Mouse (Mus musculus) stomach, embryonic 14.5 days (tissue): Measurements from ENCODE around the gene Zpbp. TPM values are rescaled to one million over a fixed set of nuclear protein-coding genes. Genes with fewer than 3 reads are reported as not detected.
A peak's percentile ranks its signal among the peaks of the same experiment; 100 is the strongest.

Experiments used
- ATAC-seq: fragments of 200-750 bp; cut with Nextera tagmentation; 2 replicates; pipeline ENCODE4 v1.8.0; 2017; ENCODE audit warnings: low read depth, moderate TSS enrichment; ENCODE audit not compliant: insufficient number of reproducible peaks, insufficient read depth, low FRiP score
- H3K27ac ChIP-seq: fragments of 300-500 bp; sonication (generic); 2 replicates; pipeline ENCODE4 v1.5.1; 2014; ENCODE audit warnings: mild to moderate bottlenecking, low read length, moderate library complexity, mixed read lengths
- H3K27me3 ChIP-seq: fragments of 300-500 bp; sonication (generic); 2 replicates; pipeline ENCODE4 v1.6.1; 2014; ENCODE audit warnings: low read length, control low read depth, mixed read lengths; ENCODE audit not compliant: control insufficient read depth, insufficient read depth
- H3K36me3 ChIP-seq: fragments of 300-500 bp; sonication (generic); 2 replicates; pipeline ENCODE4 v1.6.1; 2014; ENCODE audit warnings: mild to moderate bottlenecking, control low read depth, low read length, moderate library complexity, mixed read lengths; ENCODE audit not compliant: control insufficient read depth, insufficient read depth
- H3K4me1 ChIP-seq: fragments of 300-500 bp; sonication (generic); 2 replicates; pipeline ENCODE4 v1.6.1; 2014; ENCODE audit warnings: low read length, control low read depth, mixed read lengths; ENCODE audit not compliant: control insufficient read depth, insufficient read depth
- H3K4me2 ChIP-seq: fragments of 300-500 bp; sonication (generic); replicated peaks from 2 replicates; pipeline ENCODE4 v1.6.1; 2014; ENCODE audit warnings: low read depth, low read length, control low read depth
- H3K4me3 ChIP-seq: fragments of 300-500 bp; sonication (generic); 2 replicates; pipeline ENCODE4 v1.5.1; 2014; ENCODE audit warnings: low read depth, low read length, control low read depth
- H3K9ac ChIP-seq: fragments of 300-500 bp; sonication (generic); replicated peaks from 2 replicates; pipeline ENCODE4 v1.6.1; 2014; ENCODE audit warnings: low read depth, mild to moderate bottlenecking, control low read depth, low read length, moderate library complexity, mixed read lengths
- H3K9me3 ChIP-seq: fragments of 300-500 bp; sonication (generic); 2 replicates; pipeline ENCODE4 v1.6.1; 2016; ENCODE audit warnings: low read depth, low read length, control low read depth; ENCODE audit not compliant: control insufficient read depth
- WGBS: fragments of 180-500 bp; shearing (Covaris S2); extraction: QIAGEN DNeasy Blood & Tissue Kit; methylation state at CpG from one replicate; pipeline ENCODE4 v1.1.7; 2014; 5-methylcytosine and 5-hydroxymethylcytosine counted together
- polyA plus RNA-seq: library from polyadenylated mRNA; unstranded; fragments of >200 nt; fragmentation: Nextera tagmentation; extraction: Ambion mirVana; gene quantifications from 2 replicates; pipeline ENCODE4 v1.2.1, GENCODE M21; 2014

The Zpbp gene
- polyA plus RNA-seq: 1.0 TPM in 2 replicates

GRCm38 (mm10) chr11:11461635-11462560, at the start of gene Zpbp, which contains the start of gene Spata48:
Gene Zpbp (minus strand): TSS chr11:11462408.
Gene Spata48 (plus strand): TSS chr11:11462094.
- peak; percentile 95 for ATAC-seq
- H3K36me3 ChIP-seq: no peaks in the 10 kb centered on the region
- H3K4me3 ChIP-seq: peak within 1 kb of the TSS; percentile 55
- peak within 1 kb of the TSS; percentile 58 for H3K27ac ChIP-seq
- WGBS: 3% methylated on average over 66 of the region's 66 CpGs
- no peaks in the 10 kb centered on the region for H3K9me3 ChIP-seq
- no peaks in the 10 kb centered on the region for H3K27me3 ChIP-seq
- peak within 1 kb of the TSS; percentile 72 for H3K4me2 ChIP-seq
- H3K9ac ChIP-seq: peak within 1 kb of the TSS; percentile 53
- 0 out of 2 replicates have a peak, but pooled peaks cover 3% of the 10 kb centered on the region for H3K4me1 ChIP-seq

GRCm38 (mm10) chr11:11509413-11509812, 47.2 kb upstream of the Zpbp start:
- no peak overlapping the region for H3K27ac ChIP-seq
- no peak overlapping the region for H3K4me2 ChIP-seq
- no peaks in the 10 kb centered on the region for H3K27me3 ChIP-seq
- no peaks in the 10 kb centered on the region for H3K9me3 ChIP-seq
- ATAC-seq: no peak
- no peak overlapping the region for H3K9ac ChIP-seq
- WGBS: 57% methylated on average over 2 of the region's 2 CpGs
- no peaks in the 10 kb centered on the region for H3K4me1 ChIP-seq
- no peak overlapping the region for H3K4me3 ChIP-seq
- no peaks in the 10 kb centered on the region for H3K36me3 ChIP-seq

GRCm38 (mm10) chr11:11506187-11506586, 44.0 kb upstream of the Zpbp start:
- no peak overlapping the region for H3K4me2 ChIP-seq
- H3K9me3 ChIP-seq: no peaks in the 10 kb centered on the region
- ATAC-seq: no peak

GRCm38 (mm10) chr11:11499944-11500343, 37.7 kb upstream of the Zpbp start:
- H3K9me3 ChIP-seq: no peaks in the 10 kb centered on the region
- 22% methylated on average over 10 of the region's 10 CpGs for WGBS

More at GRCm38 (mm10) chr11:11506187-11506586, 44.0 kb upstream of the Zpbp start:
- Histone ChIP-seq H3K4me3 (no peak overlapping the region), H3K36me3 (no peaks in the 10 kb centered on the region), H3K4me1 (no peaks in the 10 kb centered on the region), H3K27ac (no peak overlapping the region), H3K9ac (no peak overlapping the region), H3K27me3 (no peaks in the 10 kb centered on the region)
- WGBS: 71% methylated on average over 2 of the region's 2 CpGs

DNA sequence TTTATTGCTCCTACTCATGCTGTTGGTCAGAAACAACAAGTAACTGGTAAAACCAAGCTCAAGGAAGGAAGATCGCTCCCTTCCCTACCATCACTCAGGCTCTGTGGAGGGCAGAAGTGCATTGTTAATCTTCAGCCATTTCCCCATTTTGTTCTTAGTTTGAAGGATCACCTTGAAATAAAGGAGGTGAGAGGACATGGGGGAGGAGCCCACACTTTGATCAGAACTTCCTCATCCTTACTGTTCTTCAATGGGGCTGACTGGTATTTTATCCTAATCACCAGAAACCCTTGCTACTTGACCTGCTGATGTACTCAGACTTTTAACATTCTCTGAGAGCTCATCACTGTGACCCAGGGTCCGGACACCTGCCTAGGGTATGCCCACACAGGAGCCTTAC, 33.5 kb upstream of the Zpbp start:
- ATAC-seq: no peak
- Histone ChIP-seq H3K9me3 (no peaks in the 10 kb centered on the region), H3K27me3 (no peaks in the 10 kb centered on the region), H3K4me3 (no peak overlapping the region), H3K36me3 (no peaks in the 10 kb centered on the region), H3K9ac (no peak overlapping the region), H3K27ac (no peak overlapping the region), H3K4me1 (no peaks in the 10 kb centered on the region), H3K4me2 (no peak overlapping the region)
- 96% methylated on average over 2 of the region's 2 CpGs for whole genome bisulfite sequencing

More at GRCm38 (mm10) chr11:11499944-11500343, 37.7 kb upstream of the Zpbp start:
- Histone ChIP-seq H3K4me1 (no peaks in the 10 kb centered on the region), H3K4me3 (no peak overlapping the region), H3K27ac (no peak overlapping the region), H3K27me3 (no peaks in the 10 kb centered on the region), H3K9ac (no peak overlapping the region), H3K36me3 (no peaks in the 10 kb centered on the region), H3K4me2 (no peak overlapping the region)
- no peak for ATAC-seq

GRCm38 (mm10) chr11:11492044-11492443, 29.8 kb upstream of the Zpbp start:
- no peaks in the 10 kb centered on the region for H3K27me3 ChIP-seq
- no peak overlapping the region for H3K4me2 ChIP-seq
- WGBS: 64% methylated on average over 5 of the region's 5 CpGs
- no peaks in the 10 kb centered on the region for H3K4me1 ChIP-seq
- H3K4me3 ChIP-seq: no peak overlapping the region
- H3K36me3 ChIP-seq: no peaks in the 10 kb centered on the region
- H3K27ac ChIP-seq: no peak overlapping the region
- no peaks in the 10 kb centered on the region for H3K9me3 ChIP-seq
- no peak for ATAC-seq
- no peak overlapping the region for H3K9ac ChIP-seq

- WGBS: 42% methylated on average over 8 of the region's 8 CpGs
- H3K4me1 ChIP-seq: no peaks in the 10 kb centered on the region
- no peak for ATAC-seq
These were observed 22.2 kb upstream of the Zpbp start for GRCm38 (mm10) chr11:11484378-11484777.

DNA sequence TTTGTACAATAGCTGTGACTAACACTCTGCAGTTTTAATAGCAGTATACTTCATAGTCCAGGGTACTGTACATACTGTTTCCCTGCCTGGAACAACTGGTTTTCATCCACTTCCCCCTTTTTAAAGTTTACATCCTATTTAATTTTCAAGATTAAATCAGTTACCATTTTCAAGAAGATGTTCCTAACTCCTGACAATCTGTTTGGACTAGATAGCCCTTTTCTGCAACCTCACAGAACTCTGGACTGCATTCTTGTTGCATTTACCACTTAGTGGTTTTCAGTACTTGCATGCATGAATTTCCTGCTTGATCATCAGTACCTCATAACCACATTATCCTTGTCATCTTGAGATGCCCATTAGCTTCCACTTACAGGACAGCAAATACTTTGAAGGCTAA, 6.7 kb upstream of the Zpbp start:
- no peak for ATAC-seq
- no peaks in the 10 kb centered on the region for H3K9me3 ChIP-seq
- H3K4me2 ChIP-seq: no peak overlapping the region
- H3K9ac ChIP-seq: no peak overlapping the region
- no peaks in the 10 kb centered on the region for H3K27me3 ChIP-seq
- H3K27ac ChIP-seq: no peak overlapping the region
- no peak overlapping the region for H3K4me3 ChIP-seq
- H3K4me1 ChIP-seq: no peaks in the 10 kb centered on the region
- H3K36me3 ChIP-seq: no peaks in the 10 kb centered on the region

More at GRCm38 (mm10) chr11:11484378-11484777, 22.2 kb upstream of the Zpbp start:
- no peak overlapping the region for H3K9ac ChIP-seq
- H3K36me3 ChIP-seq: no peaks in the 10 kb centered on the region
- no peak overlapping the region for H3K4me2 ChIP-seq
- no peaks in the 10 kb centered on the region for H3K27me3 ChIP-seq
- no peak overlapping the region for H3K27ac ChIP-seq
- H3K9me3 ChIP-seq: no peaks in the 10 kb centered on the region
- H3K4me3 ChIP-seq: no peak overlapping the region
